Mouse (Mus musculus) adrenal gland (tissue): ENCODE measurements around the gene Nacc1.

ENCODE experiments used
- intact Hi-C: fragments of 180-260 bp; cut with DNase I; formaldehyde crosslinking; loops from one replicate; pipeline ENCODE4 v1.15.1; 2025
- long read RNA-seq, 2 experiments: library from polyadenylated mRNA; unstranded; transcript quantifications; one replicate each; pipeline ENCODE4 v2.0.0; 2020; ENCODE audit warnings: borderline replicate concordance in 1 of 2; ENCODE audit not compliant: insufficient replicate concordance in 1 of 2

The Nacc1 gene
- long read RNA-seq, experiment 1, partial matches to known transcripts = 0 of 2 reads
- long read RNA-seq, experiment 1, other reads (novel, unspliced or antisense) = 2 of 2 reads
- long read RNA-seq, experiment 2, partial matches to known transcripts = 0 of 2 reads
- long read RNA-seq, experiment 2, other reads (novel, unspliced or antisense) = 2 of 2 reads

DNA sequence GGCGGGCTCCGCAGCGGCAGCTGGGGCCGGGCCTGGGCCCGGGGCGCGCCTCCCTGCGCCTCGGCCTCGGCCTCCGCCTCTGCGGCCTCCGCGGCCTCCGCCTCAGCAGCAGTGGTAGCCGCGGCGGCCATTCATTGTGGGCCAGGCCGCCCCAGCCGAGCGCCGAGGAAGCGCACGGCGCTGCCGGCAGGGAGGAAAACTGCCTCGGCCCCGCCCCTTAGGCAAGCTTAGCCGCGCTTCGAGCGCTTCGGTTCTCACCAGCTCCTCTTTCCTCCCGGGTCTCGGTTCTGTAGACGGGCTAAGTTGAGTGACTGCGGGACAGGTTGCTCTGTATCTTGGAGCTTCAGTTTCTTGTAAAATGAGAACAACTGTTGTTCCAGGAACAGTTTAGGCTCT, at the start of gene Nacc1:
Gene Nacc1 (minus strand): TSS at position 158 of the 396 bp plus-strand sequence.
- intact Hi-C loops = no loop called here

DNA sequence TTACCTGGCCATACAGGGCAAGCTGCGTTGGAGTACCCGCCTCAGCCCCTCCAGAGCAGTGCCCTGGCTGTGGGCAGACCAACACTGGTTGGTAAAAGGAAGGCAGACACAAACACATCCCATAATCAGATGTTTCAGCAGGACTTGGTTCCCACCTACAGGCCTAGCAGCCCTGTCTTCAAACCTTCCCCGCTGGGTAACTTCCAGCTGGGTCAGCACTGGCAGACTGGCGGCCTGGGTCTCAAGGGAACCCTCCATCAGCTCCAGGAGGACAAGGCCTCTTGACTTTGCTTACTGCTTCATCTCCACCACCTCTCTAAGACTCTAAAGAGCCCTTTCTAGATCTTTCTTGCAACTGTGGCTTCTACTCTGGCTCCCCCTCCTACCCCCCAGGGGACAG, 48.9 kb upstream of the Nacc1 start:
- intact Hi-C loops = loop anchor here (2.0 kb wide), 1 partner anchor 76 kb away; no protein-coding TSS in a partner anchor

DNA sequence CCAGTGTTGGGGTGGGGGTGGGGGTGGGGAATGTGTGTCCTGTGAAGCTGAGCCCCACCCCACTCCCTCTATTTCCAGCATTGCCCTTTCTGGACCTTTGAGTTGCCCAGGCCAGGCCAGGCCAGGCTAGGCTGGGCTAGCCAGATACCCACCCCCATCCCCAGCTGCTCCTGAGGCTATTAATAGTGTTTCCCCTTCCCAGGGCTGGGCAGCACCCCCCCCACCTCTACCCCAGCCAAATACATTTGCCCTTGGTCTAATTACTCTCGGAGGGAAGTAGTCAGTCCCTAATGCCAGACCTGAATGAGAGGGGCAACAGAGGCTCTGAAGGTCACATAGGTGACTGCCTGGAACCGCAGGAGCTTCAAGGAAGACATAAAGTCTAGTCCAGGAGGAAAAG, 47.9 kb upstream of the Nacc1 start:
- intact Hi-C loops = no loop called here

DNA sequence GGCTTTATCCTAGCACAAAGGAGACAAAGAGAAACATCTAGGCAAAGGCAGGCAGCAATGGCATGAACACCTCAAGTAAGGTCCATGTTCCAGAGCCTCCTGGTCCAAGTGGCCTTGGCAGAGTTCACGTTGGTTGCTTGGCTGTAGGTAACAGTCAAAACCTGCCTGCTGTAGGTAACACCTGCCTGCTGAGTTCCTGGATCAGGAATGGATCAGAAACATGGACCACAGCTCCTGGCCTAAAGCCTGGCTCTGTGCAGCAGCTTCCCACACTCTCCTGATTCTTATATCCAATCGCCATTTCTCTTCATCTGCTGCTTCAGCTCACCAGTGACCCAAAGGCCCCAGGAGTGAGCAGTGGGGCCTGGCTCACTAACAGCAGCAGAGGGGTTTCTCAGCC, 47.0 kb upstream of the Nacc1 start:
- intact Hi-C loops = no loop called here

DNA sequence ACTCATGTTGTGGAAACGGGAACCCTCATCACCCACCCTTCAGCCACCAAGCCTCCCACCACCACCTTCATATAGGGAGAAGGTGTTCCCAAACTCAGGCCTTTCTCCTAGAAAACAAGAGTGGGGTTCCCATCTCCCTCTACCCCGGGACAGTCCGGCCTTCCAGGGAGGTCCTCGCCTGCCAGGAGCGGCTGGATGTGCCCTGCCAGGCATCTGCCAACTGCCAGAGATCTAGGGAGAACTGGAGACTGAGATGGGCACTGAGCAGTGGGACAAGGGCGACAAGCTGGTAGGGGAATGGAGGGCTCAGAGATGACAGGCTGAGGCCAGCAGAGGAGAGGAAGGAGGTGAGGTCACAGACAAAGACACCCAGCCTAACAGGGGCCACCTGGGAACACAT, 46.3 kb upstream of the Nacc1 start:
- intact Hi-C loops = no loop called here

DNA sequence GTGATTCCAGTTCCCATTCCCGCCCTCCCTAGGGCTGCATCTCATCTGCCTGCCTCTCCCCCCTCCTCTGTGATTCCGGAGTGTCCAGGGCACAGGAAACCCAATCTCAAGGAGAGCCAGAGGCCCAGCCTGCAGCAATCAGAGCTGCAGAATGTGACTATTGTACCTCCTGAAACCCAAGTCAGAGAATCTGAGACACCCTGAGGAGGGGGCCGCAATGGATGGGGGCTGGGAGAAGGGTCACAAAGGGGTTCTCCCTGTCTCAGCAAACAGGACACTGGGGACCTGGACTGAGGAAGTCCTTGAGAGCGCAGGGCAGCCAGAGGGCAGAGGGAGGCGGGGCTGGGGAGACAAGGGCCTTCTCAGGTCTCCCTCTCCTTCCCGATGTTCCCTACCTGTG, 45.3 kb upstream of the Nacc1 start:
- intact Hi-C loops = no loop called here

DNA sequence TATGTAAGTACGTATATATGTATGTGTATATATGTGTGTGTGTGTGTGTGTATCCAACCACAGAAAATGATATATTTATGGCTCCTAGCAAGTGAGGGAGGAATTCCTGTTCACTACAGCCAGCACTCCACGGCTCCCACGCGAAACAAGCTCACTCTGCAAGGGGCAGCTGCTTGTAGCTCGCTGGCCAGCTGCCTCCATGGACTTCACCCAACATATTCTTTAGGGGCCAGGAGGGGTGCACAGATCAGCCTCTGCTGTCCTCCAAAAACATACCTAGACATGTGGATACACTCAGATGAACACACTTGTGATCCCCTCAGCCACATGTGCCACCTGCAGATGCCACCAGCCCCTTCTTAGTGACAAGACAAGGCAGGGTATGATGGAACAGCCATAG, 44.9 kb upstream of the Nacc1 start:
- intact Hi-C loops = no loop called here

DNA sequence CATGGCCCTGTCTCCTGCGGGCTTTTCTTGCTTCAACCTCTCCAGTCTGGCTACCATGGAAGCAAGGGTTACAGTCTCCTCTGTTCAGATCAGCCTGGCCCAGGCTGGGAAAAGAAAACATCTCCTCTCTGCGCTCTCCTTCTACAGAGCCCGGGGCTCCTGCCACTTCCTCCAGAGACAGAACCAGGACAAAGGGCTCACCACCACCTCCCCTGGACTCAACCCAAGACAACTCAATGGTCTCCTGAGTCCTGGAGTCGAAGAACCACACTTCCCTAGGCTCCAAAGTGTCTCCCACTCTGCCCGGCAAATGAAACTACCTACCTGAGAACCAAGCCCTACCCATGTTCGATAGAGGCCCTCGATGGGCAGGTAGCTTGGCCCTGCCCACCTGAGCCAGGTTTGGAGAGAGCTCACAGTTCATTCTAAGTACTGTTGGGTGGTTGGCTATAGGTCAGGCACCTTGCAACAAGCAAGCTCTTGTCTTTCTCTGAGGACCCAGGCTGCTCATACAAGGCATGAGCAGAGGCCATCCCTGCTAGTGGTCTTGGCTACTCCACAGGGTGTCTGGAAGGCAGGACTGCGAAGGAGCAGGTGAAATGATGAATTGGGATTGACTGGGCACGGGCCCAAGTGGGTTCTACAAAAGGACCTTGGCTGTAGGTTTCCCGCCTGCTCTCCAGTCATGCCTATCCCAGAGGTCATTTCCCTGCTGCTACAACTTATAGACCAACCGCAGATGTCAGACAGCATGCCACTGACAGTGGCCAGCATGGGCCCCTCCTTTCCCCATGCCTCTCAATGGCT, 43.9 kb upstream of the Nacc1 start:
- intact Hi-C loops = no loop called here

DNA sequence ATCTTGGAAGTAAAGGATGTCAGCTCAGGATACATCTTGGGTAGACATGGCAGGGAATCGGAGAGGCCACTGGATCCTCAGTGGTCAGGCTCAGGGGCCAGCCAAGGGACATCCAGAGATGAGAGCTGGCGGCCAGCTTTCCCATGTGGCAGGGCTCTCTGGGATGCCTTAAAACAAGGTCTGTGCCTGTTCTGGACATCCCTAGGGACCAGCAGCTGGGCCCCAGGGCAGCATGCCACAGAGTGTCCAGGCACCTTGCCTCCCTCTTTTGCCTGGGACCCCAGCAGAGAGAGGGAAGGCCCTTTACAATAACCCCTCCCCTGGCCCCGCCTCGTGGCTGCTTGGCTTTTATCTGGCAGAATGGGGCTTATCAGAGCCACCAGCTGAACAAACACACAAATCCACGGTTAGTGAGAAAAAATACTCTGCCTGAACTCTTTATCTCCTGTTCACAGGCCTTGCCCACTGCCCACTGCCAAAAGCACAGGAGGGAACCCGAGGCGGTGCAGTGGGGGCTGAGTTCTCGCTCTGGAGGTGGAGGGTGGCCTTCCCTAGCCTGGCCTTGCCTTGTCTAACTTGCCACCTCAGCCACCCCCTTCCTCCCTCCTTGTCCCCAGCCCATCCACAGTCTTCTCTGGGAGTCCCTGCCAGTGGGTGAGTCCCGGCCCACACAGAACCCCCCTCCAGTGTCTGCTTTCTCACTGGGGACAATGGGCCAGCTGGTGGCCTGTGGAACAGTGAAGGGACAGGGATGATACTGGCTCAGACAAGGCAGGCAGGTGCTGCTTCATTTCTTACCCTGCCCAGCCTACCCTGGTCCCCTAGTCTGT, 43.1 kb upstream of the Nacc1 start:
- intact Hi-C loops = no loop called here

DNA sequence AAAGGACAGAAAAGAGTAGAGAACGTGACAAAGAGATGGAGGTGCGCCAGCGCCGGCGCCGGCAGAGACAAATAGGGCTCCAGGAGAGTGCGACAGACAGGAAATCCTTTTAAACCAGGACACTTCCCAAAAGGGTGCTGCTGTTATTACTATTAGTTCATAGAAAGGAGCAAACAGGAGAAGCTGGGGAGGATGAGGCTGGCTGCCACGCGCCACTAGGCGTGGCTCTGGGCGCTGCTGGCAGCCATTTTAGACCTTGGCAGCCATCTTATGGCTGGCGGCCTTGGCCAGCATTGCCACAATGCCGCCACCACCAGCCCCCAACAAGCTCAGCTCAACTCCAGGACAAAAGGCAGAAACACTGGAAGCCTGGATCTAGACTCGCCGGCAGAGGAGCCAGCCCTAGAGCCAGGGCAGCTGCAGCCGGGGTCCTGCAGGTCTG, 42.3 kb upstream of the Nacc1 start:
- intact Hi-C loops = no loop called here

DNA sequence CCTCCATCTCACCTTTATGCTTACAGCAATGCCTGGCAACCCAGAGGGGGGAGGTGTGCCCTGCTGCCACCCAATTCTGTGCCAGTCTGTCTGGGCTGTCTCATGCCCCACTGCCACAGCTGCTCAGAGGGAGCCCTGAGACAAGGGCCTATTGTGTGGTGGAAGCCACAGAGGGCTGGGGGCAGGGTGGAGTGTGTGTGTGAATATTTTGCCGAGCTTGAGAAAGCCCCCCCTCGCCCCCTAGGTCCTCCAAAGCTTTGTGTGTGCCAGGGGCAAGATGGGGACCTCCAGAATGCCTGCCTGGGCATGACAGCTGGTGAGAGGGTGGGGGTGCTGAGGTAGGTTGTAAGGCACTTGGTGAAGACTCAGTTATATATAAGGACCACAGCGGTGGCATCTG, 40.8 kb upstream of the Nacc1 start:
- intact Hi-C loops = no loop called here

DNA sequence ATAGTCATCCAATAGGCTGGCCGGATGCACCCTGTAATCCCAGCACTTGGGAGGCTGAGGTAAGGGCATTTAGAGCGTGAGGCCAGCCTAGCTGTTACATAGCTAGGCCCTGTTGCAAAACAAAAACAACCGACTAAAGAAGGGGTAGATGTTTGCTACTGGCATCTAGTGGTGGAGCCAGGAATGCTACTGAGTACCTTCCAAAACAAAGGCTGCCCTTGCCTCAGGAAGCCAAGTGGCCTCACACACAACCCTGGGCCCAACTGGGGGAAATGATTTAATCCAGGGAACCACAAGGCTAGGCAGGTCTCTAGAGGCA, 38.2 kb upstream of the Nacc1 start:
- intact Hi-C loops = no loop called here

DNA sequence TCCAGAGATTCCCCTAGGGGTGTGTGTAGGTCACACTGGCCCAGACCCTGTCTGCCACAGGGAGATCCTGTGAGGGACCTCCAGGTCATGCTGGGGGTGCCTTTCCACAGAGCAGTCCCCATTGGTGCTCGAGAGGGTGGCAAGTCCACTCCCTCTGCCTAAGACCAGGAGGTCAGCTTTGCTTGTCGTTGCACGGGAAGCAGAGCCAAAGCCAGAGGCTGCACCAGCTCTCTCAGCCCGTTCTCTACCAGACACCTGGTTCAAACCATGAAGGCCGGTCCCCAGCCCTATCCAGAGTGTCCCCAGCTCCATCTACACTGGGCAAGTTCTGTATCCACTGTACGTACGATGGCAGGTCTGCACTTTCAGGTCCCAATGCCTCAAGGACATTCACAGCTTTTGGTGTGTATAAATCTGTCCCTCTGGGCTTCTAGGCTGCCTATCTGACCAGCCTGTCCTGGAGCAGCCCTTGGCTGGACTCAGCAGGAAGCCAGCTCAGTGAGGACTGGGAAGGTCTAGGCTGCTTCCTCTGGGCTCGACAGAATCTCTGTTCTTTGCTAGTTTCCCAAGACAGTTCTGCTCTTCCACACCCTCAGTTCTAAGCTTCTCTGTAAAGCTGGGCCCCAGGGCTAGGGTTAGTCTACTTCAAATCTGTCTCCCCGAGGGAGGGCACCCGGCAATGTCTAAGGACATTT, 37.7 kb upstream of the Nacc1 start:
- intact Hi-C loops = no loop called here

DNA sequence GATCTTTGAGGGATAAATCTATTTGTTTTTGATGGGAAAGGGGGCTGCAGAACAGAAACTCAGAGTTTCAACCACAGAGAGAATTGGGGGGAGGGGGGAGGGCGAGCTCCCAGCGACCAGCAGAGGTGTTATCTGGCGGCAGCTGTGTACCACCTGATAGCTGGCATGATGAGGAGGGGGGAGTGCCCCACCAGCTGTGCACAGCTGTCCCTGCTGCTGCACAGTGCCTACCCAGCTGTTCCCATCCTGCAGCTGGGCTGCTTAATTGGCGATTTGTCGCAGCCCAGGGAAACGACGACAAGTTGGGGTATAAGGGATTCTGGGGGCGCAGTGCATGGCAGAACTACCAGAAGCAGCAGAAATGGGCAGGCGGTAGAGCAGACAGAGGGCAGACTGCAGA, 37.0 kb upstream of the Nacc1 start:
- intact Hi-C loops = no loop called here

DNA sequence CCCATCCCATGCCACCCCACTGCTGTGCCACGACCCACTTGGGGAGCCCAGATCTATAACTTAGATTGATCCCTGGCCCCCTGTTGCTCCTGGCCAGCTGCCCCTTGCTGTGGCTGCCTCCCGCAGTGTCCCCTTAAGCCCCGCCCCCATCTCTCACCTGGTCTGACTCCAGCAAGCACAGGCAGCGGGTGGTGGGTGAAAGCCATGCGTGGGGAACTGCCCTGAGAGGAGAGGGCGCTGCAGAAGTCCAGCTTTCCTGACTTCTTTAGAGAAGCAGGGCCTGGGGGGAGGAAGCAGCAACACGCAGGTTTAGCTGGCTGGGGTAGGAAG, 35.9 kb upstream of the Nacc1 start:
- intact Hi-C loops = no loop called here

DNA sequence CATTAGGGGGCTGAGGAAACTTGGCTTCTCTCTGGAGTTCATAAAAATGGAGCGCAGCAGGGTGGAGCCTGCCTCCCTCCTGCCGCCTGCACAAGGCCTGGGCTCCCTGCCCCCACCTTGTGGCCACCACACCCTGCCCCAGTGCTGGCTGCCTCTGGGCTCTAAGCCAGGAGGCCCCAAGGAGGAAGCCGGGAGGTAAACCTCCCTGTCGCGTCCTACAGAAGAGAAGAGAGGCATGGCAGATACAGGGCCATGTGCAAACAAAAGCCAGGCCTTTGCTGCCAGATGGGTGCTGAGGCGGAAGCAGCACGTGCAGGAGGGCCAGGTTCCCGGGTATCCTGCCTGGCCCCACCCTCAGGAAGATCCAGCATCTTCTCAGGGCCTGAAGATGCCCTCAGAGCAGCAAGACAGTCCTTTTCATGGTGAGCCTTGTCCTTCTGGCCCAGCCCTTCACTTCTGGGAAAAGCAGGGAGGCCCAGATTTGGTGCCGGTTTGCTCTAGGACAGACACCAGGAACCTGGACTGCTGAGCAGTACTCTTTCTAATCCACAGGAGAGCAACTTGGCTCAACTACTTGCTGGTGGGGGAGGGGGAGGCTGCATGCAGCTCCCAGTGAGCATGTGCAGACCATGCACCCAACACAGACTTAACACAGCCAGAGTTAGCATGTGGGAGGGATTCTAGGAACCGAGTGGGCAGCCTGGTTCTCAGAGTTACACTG, 35.3 kb upstream of the Nacc1 start, which contains the start of gene G430095P16Rik:
Gene G430095P16Rik (plus strand): TSS at position 158 of the 721 bp plus-strand sequence.
- intact Hi-C loops = no loop called here

DNA sequence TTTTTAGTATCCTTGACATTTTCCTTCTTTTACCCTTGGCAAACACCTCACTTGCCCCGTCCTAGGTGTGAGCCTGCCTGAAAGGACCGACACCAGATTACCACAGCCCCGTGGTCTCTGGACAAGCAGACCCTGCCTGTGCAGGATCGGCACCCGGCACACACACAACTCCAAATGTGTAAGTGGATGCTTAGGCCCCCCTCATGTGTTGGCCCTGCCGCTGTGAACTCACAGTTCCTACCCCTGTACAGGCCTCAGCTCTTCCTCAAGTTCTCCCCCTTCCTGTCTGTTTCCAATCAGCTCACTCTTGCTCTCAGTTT, 34.8 kb upstream of the Nacc1 start:
- intact Hi-C loops = no loop called here

DNA sequence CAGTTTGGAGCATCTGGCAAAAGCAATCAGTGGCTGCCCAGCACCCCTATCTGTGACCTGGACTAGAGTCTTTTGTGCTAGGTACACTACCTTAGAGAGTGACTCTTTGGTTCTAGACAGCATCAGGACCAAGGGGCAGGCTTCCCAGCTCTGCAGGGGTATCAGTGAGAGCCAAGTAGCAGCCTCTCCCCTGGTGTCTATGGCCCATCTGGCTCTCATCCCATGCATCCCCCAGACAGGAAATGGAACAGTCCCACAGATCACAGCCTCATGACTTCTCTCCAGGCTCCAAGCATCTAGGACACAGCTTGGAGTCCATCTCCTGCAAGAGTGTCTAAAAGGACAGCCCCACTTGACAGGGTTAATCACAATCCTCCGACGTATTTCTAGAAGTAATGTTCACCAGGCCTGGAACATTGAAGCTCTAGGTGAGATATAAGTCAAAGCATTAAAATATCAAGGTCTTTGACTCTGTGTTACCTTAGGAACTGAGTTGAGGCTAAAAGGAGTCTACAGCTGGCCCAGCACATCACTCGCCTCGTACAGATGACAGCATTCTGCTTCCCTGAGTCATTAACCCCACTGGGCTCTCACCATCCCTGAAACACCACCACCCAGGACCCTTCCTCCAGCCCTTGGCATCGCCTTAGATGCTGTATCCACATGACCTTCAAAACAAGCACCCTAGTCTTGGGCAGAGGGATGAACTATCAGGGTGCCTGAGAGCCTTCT, 31.5 kb upstream of the Nacc1 start:
- intact Hi-C loops = no loop called here

DNA sequence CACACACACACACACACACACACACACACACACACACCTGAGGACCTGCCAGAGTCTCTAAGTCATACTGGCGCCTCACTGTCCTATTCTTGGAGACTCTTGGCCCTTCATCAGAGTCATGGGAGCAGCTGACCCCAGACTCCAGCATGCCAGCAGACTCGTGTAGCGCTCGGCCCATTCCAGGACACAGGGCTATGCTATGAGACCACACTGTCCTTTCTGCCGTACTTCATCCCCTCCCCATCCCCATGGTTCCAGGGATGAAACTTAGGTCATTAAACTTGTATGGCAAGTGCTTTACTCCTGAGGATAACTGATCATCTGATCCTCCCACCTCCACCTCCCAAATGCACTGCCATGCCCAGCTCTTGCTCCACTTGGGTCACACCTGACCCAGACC, 30.8 kb upstream of the Nacc1 start:
- intact Hi-C loops = no loop called here

DNA sequence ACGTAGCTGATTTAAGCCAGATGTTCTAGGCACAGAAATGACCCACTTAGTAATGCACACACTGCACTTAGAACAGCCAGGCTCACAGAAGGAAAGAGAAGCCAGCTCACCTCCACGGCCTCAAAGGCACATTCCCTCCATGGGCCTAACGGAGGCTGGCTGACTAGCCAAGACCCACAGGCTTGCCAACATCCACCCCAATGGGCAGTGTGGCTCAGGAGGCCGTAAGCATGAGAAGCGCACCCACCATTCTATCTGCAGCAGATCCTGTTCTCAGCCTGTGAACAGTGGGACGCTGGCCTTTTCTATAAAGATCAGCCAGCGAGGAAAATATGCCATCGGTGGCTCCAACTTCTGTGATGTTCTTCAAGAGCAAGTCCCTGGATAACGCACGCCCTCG, 29.1 kb upstream of the Nacc1 start:
- intact Hi-C loops = no loop called here
